Comparison of ENCODE assay signal across 14 mouse cellular contexts in the genomic region with DNA sequence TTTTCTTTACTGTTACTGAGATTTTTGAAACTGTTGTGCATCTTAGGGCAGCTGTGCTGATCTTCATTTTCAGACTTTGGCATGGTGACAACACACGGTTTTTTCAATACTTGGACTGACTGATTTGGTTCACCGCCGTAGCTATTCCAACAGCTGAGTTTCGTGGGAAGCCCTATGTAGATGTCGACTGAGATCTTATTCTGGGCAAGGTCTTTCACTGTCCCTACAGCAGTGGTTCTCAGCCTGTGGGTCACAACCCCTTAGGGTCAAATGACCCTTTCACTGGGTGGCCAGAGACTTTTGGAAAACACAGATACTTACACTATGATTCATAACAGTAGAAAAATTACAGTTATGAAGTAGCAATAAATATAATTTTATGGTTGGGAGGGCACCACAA.
"Had no signal": no experiment of that assay in that cellular context is flagged by ENCODE, and none has a peak within 500 bp of the region (broad histone marks: within the 10 kb centered on the region; RNA-seq: fewer than 3 reads in every experiment).

No protein-coding gene starts in this region.

- H3K9ac ChIP-seq: hindbrain, embryonic 15.5 days; limb, embryonic 15.5 days; liver, embryonic 12.5 days; midbrain, embryonic 12.5 days; neural tube, embryonic 15.5 days had no signal

- H3K4me3 ChIP-seq: hindbrain, embryonic 15.5 days; limb, embryonic 15.5 days; liver, embryonic 12.5 days; megakaryocyte, embryonic 14.5 days; midbrain, embryonic 12.5 days; myocyte; neural tube, embryonic 15.5 days had no signal

- H3K4me2 ChIP-seq: hindbrain, embryonic 15.5 days; limb, embryonic 15.5 days; midbrain, embryonic 12.5 days; neural tube, embryonic 15.5 days had no signal

- H3K36me3 ChIP-seq: hindbrain, embryonic 15.5 days; limb, embryonic 15.5 days; liver, embryonic 12.5 days; midbrain, embryonic 12.5 days; neural tube, embryonic 15.5 days had no signal

- H3K4me1 ChIP-seq: hindbrain, embryonic 15.5 days; megakaryocyte, embryonic 14.5 days had no signal

- ATAC-seq: intestine, postnatal 0 days; liver, embryonic 12.5 days had no signal

- H3K9me3 ChIP-seq: hindbrain, embryonic 15.5 days; limb, embryonic 15.5 days; liver, embryonic 12.5 days; megakaryocyte, embryonic 14.5 days; midbrain, embryonic 12.5 days; neural tube, embryonic 15.5 days had no signal

- H3K27ac ChIP-seq: hindbrain, embryonic 15.5 days; limb, embryonic 15.5 days; midbrain, embryonic 12.5 days; neural tube, embryonic 15.5 days had no signal

- DNase-seq: layer of hippocampus, adult 9-11 months; layer of hippocampus, postnatal 36 days; lung, postnatal 4 days; right cerebral cortex, adult 18-20 months; right cerebral cortex, postnatal 25 days; thymus, postnatal 4 days had no signal

- H3K27me3 ChIP-seq: hindbrain, embryonic 15.5 days; limb, embryonic 15.5 days; liver, embryonic 12.5 days; midbrain, embryonic 12.5 days; neural tube, embryonic 15.5 days had no signal
